Mouse (Mus musculus) lung, postnatal 25 days (tissue): ENCODE data around the gene Junb.

Source experiments
- DNase-seq: peaks from one replicate; pipeline ENCODE4 v3.0.0; 2022; ENCODE audit warnings: low spot score

Junb gene

GRCm38 (mm10) chr8:84970913-84971312 lies 7.6 kb downstream of the Junb start:
- DNase-seq, result no peak

GRCm38 (mm10) chr8:84970135-84970790 lies 8.3 kb downstream of the Junb start:
- DNase-seq, result no peak

- peak; percentile 67 for DNase-seq
These were observed 9.0 kb downstream of the Junb start, which contains the start of the genes Gm49661, Prdx2 and Rnaseh2a for GRCm38 (mm10) chr8:84969241-84970134. TSS of gene Gm49661 (minus strand) at chr8:84969433. TSS of gene Prdx2 (plus strand) at chr8:84969587. TSS of gene Rnaseh2a (minus strand) at chr8:84969767.

GRCm38 (mm10) chr8:84968650-84969049 lies 9.9 kb downstream of the Junb start:
- no peak for DNase-seq

GRCm38 (mm10) chr8:84967532-84968304 lies 10.8 kb downstream of the Junb start:
- DNase-seq, result no peak

- DNase-seq, result no peak
These were observed 11.9 kb downstream of the Junb start for GRCm38 (mm10) chr8:84966603-84967002.

GRCm38 (mm10) chr8:84965731-84966291 lies 12.7 kb downstream of the Junb start:
- peak; percentile 96 for DNase-seq

- no peak for DNase-seq
These were observed 14.6 kb downstream of the Junb start for GRCm38 (mm10) chr8:84963952-84964351.

GRCm38 (mm10) chr8:84959811-84960210 lies 18.7 kb downstream of the Junb start:
- no peak for DNase-seq

- peak; percentile 71 for DNase-seq
These were observed 21.8 kb downstream of the Junb start for GRCm38 (mm10) chr8:84956768-84957167.

GRCm38 (mm10) chr8:84952612-84953255 lies 25.8 kb downstream of the Junb start:
- peak; percentile 72 for DNase-seq

GRCm38 (mm10) chr8:84949753-84950152 lies 28.8 kb downstream of the Junb start:
- DNase-seq, result no peak

- DNase-seq, result no peak
These were observed 31.3 kb downstream of the Junb start for GRCm38 (mm10) chr8:84947241-84947545.

GRCm38 (mm10) chr8:84946528-84947240 lies 31.8 kb downstream of the Junb start, which contains the start of gene Rtbdn:
TSS of gene Rtbdn (plus strand) at chr8:84946991.
- no peak for DNase-seq

GRCm38 (mm10) chr8:84945633-84946527 lies 32.6 kb downstream of the Junb start:
- no peak for DNase-seq

GRCm38 (mm10) chr8:84945235-84945632 lies 33.3 kb downstream of the Junb start:
- no peak for DNase-seq

- no peak for DNase-seq
These were observed 33.9 kb downstream of the Junb start for GRCm38 (mm10) chr8:84944478-84945160.

- no peak for DNase-seq
These were observed 34.8 kb downstream of the Junb start for GRCm38 (mm10) chr8:84943699-84944098.
